Mouse (Mus musculus): ENCODE results near the gene Iqschfp. TPM values are rescaled to one million over a fixed set of nuclear protein-coding genes. Genes with fewer than 3 reads are reported as not detected.

Iqschfp gene
- polyA plus RNA-seq, 1 experiment, result not detected

GRCm38 (mm10) chr3:67930424-67931133 lies 38.5 kb downstream of the Iqschfp start:
- H3K27ac ChIP-seq (ENCODE audit: control insufficient read depth, insufficient read depth, low read depth, low read length, poor library complexity), result no peak overlapping the region
- no peaks in the 10 kb centered on the region for H3K4me1 ChIP-seq (ENCODE audit: control insufficient read depth, insufficient read depth, low read length)
- H3K4me3 ChIP-seq (replicated peaks; ENCODE audit: control insufficient read depth, low read depth, low read length), result no peak overlapping the region
- TF ChIP-seq CTCF (IDR thresholded peaks at IDR 0.05; ENCODE audit: control insufficient read depth, insufficient read depth, low read length) (no peak), POLR2A (IDR thresholded peaks at IDR 0.05; ENCODE audit: borderline replicate concordance, control insufficient read depth, low read depth, low read length) (no peak)
- 77% methylated on average over 10 of the region's 10 CpGs for WGBS

- no peak for TF ChIP-seq CTCF (IDR thresholded peaks at IDR 0.05; ENCODE audit: control insufficient read depth, insufficient read depth, low read length)
- TF ChIP-seq POLR2A (IDR thresholded peaks at IDR 0.05; ENCODE audit: borderline replicate concordance, control insufficient read depth, low read depth, low read length), result no peak
- Histone ChIP-seq H3K27ac (ENCODE audit: control insufficient read depth, insufficient read depth, low read depth, low read length, poor library complexity) (no peak overlapping the region), H3K4me3 (replicated peaks; ENCODE audit: control insufficient read depth, low read depth, low read length) (no peak overlapping the region), H3K4me1 (ENCODE audit: control insufficient read depth, insufficient read depth, low read length) (no peaks in the 10 kb centered on the region)
- 85% methylated on average over 8 of the region's 8 CpGs for WGBS
Observed at GRCm38 (mm10) chr3:67931181-67931580, 39.1 kb downstream of the Iqschfp start.

- Histone ChIP-seq H3K27ac (ENCODE audit: control insufficient read depth, insufficient read depth, low read depth, low read length, poor library complexity) (no peak overlapping the region), H3K4me1 (ENCODE audit: control insufficient read depth, insufficient read depth, low read length) (no peaks in the 10 kb centered on the region), H3K4me3 (replicated peaks; ENCODE audit: control insufficient read depth, low read depth, low read length) (no peak overlapping the region)
- TF ChIP-seq CTCF (IDR thresholded peaks at IDR 0.05; ENCODE audit: control insufficient read depth, insufficient read depth, low read length) (no peak), POLR2A (IDR thresholded peaks at IDR 0.05; ENCODE audit: borderline replicate concordance, control insufficient read depth, low read depth, low read length) (no peak)
- 62% methylated on average over 3 of the region's 3 CpGs for WGBS
Observed at GRCm38 (mm10) chr3:67931914-67932313, 39.9 kb downstream of the Iqschfp start.

GRCm38 (mm10) chr3:67935829-67936228 lies 43.8 kb downstream of the Iqschfp start:
- no peaks in the 10 kb centered on the region for H3K4me1 ChIP-seq (ENCODE audit: control insufficient read depth, insufficient read depth, low read length)
- no peak for TF ChIP-seq CTCF (IDR thresholded peaks at IDR 0.05; ENCODE audit: control insufficient read depth, insufficient read depth, low read length)
- no peak for TF ChIP-seq POLR2A (IDR thresholded peaks at IDR 0.05; ENCODE audit: borderline replicate concordance, control insufficient read depth, low read depth, low read length)
- H3K27ac ChIP-seq (ENCODE audit: control insufficient read depth, insufficient read depth, low read depth, low read length, poor library complexity), result no peak overlapping the region
- 53% methylated on average over 3 of the region's 3 CpGs for WGBS
- no peak overlapping the region for H3K4me3 ChIP-seq (replicated peaks; ENCODE audit: control insufficient read depth, low read depth, low read length)

- no peak overlapping the region for H3K27ac ChIP-seq (ENCODE audit: control insufficient read depth, insufficient read depth, low read depth, low read length, poor library complexity)
- 70% methylated on average over 2 of the region's 2 CpGs for WGBS
- H3K4me1 ChIP-seq (ENCODE audit: control insufficient read depth, insufficient read depth, low read length), result no peaks in the 10 kb centered on the region
- no peak overlapping the region for H3K4me3 ChIP-seq (replicated peaks; ENCODE audit: control insufficient read depth, low read depth, low read length)
- TF ChIP-seq CTCF (IDR thresholded peaks at IDR 0.05; ENCODE audit: control insufficient read depth, insufficient read depth, low read length), result no peak
- no peak for TF ChIP-seq POLR2A (IDR thresholded peaks at IDR 0.05; ENCODE audit: borderline replicate concordance, control insufficient read depth, low read depth, low read length)
Observed at GRCm38 (mm10) chr3:67947000-67947399, 55.0 kb downstream of the Iqschfp start.

- H3K27ac ChIP-seq (ENCODE audit: control insufficient read depth, insufficient read depth, low read depth, low read length, poor library complexity), result no peak overlapping the region
- no peak overlapping the region for H3K4me3 ChIP-seq (replicated peaks; ENCODE audit: control insufficient read depth, low read depth, low read length)
- H3K4me1 ChIP-seq (ENCODE audit: control insufficient read depth, insufficient read depth, low read length), result no peaks in the 10 kb centered on the region
- TF ChIP-seq CTCF (IDR thresholded peaks at IDR 0.05; ENCODE audit: control insufficient read depth, insufficient read depth, low read length), result no peak
- no peak for TF ChIP-seq POLR2A (IDR thresholded peaks at IDR 0.05; ENCODE audit: borderline replicate concordance, control insufficient read depth, low read depth, low read length)
- WGBS, result 62% methylated on average over 5 of the region's 5 CpGs
Observed at GRCm38 (mm10) chr3:67952517-67952940, 60.5 kb downstream of the Iqschfp start.

- Histone ChIP-seq H3K27ac (ENCODE audit: control insufficient read depth, insufficient read depth, low read depth, low read length, poor library complexity) (no peak overlapping the region), H3K4me1 (ENCODE audit: control insufficient read depth, insufficient read depth, low read length) (no peaks in the 10 kb centered on the region), H3K4me3 (replicated peaks; ENCODE audit: control insufficient read depth, low read depth, low read length) (no peak overlapping the region)
- TF ChIP-seq CTCF (IDR thresholded peaks at IDR 0.05; ENCODE audit: control insufficient read depth, insufficient read depth, low read length) (no peak), POLR2A (IDR thresholded peaks at IDR 0.05; ENCODE audit: borderline replicate concordance, control insufficient read depth, low read depth, low read length) (no peak)
- 31% methylated on average over 5 of the region's 5 CpGs for WGBS
Observed at GRCm38 (mm10) chr3:67954459-67955065, 62.5 kb downstream of the Iqschfp start.

- Histone ChIP-seq H3K4me1 (ENCODE audit: control insufficient read depth, insufficient read depth, low read length) (no peaks in the 10 kb centered on the region), H3K4me3 (replicated peaks; ENCODE audit: control insufficient read depth, low read depth, low read length) (no peak overlapping the region), H3K27ac (ENCODE audit: control insufficient read depth, insufficient read depth, low read depth, low read length, poor library complexity) (no peak overlapping the region)
- TF ChIP-seq POLR2A (IDR thresholded peaks at IDR 0.05; ENCODE audit: borderline replicate concordance, control insufficient read depth, low read depth, low read length) (no peak), CTCF (IDR thresholded peaks at IDR 0.05; ENCODE audit: control insufficient read depth, insufficient read depth, low read length) (no peak)
- 79% methylated on average over 7 of the region's 7 CpGs for WGBS
Observed at GRCm38 (mm10) chr3:67959672-67960071, 67.6 kb downstream of the Iqschfp start.
